Mouse (Mus musculus): ENCODE results near the gene Snap47. TPM values are rescaled to one million over a fixed set of nuclear protein-coding genes. Genes with fewer than 3 reads are reported as not detected.

The Snap47 gene
- polyA plus RNA-seq, 1 experiment, result 14.4 TPM

DNA sequence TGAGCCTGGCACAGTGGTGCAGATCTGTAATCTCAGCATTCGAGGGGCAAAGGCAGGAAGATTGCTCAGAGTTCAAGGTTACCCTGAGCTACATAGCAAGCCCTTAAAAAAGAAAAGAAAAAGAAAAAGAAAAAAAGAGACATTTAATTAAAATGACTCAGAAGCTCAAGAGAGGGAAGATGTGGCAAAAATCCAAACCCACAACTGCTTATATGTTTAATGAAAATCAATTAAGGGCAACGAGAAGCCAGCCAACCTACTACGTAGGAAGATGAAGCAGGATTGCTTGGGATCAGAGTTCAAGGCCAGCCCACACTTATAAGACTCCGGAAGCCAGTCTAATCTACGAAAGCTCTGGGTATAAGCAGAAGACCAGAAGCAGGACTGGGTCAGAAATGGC lies 56.5 kb downstream of the Snap47 start:
- TF ChIP-seq POLR2A (IDR thresholded peaks at IDR 0.05; ENCODE audit: borderline replicate concordance, control insufficient read depth, low read depth, low read length) (no peak), CTCF (IDR thresholded peaks at IDR 0.05; ENCODE audit: control insufficient read depth, insufficient read depth, low read length) (no peak)
- H3K4me1 ChIP-seq (ENCODE audit: control insufficient read depth, insufficient read depth, low read length), result no peaks in the 10 kb centered on the region
- H3K27ac ChIP-seq (ENCODE audit: control insufficient read depth, insufficient read depth, low read depth, low read length, poor library complexity), result no peak overlapping the region
- WGBS, result 58% methylated on average over 5 of the region's 5 CpGs
- H3K4me3 ChIP-seq (replicated peaks; ENCODE audit: control insufficient read depth, low read depth, low read length), result no peak overlapping the region

DNA sequence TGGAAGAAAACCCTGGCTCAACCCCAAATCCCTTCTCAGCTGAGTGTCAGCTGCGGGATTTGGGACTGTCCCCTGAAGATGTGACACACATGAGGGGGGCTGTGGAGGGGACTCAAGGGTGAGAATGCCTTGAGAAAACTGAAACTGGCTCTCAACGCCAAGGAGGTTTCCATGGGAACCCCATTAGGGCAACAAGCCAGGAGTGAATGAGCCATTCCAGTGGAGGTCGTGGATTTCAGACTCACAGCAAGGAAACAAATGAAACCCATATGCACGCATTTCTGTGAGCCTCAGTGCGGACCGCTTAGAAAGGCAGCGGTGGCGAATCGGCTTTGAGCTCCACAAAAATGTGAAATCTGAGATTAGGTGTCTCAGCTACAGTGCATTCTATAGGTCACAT lies 57.4 kb downstream of the Snap47 start:
- TF ChIP-seq POLR2A (IDR thresholded peaks at IDR 0.05; ENCODE audit: borderline replicate concordance, control insufficient read depth, low read depth, low read length) (no peak), CTCF (IDR thresholded peaks at IDR 0.05; ENCODE audit: control insufficient read depth, insufficient read depth, low read length) (no peak)
- H3K4me1 ChIP-seq (ENCODE audit: control insufficient read depth, insufficient read depth, low read length), result no peaks in the 10 kb centered on the region
- no peak overlapping the region for H3K27ac ChIP-seq (ENCODE audit: control insufficient read depth, insufficient read depth, low read depth, low read length, poor library complexity)
- 75% methylated on average over 9 of the region's 9 CpGs for WGBS
- H3K4me3 ChIP-seq (replicated peaks; ENCODE audit: control insufficient read depth, low read depth, low read length), result no peak overlapping the region

DNA sequence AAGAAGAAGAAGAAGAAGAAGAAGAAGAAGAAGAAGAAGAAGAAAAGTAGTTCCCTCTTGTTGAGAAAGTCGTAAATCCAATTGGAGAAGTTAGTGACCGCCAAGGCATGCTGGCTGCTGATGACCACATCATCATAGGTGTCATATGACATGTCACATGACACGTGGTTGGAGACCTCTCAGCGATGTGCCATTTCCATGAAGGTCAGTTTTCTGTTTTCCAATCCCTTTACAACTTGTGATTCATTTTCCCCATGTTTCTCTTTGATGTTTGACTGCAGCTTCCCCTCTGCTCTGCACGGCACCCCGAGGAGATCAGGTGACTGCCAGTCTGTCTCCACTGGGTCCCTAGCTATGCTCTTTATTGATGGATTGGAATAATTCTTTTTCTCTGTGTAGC lies 58.7 kb downstream of the Snap47 start:
- TF ChIP-seq POLR2A (IDR thresholded peaks at IDR 0.05; ENCODE audit: borderline replicate concordance, control insufficient read depth, low read depth, low read length) (no peak), CTCF (IDR thresholded peaks at IDR 0.05; ENCODE audit: control insufficient read depth, insufficient read depth, low read length) (no peak)
- Histone ChIP-seq H3K4me3 (replicated peaks; ENCODE audit: control insufficient read depth, low read depth, low read length) (no peak overlapping the region), H3K4me1 (ENCODE audit: control insufficient read depth, insufficient read depth, low read length) (no peaks in the 10 kb centered on the region), H3K27ac (ENCODE audit: control insufficient read depth, insufficient read depth, low read depth, low read length, poor library complexity) (no peak overlapping the region)
- WGBS, result 23% methylated on average over 6 of the region's 6 CpGs

DNA sequence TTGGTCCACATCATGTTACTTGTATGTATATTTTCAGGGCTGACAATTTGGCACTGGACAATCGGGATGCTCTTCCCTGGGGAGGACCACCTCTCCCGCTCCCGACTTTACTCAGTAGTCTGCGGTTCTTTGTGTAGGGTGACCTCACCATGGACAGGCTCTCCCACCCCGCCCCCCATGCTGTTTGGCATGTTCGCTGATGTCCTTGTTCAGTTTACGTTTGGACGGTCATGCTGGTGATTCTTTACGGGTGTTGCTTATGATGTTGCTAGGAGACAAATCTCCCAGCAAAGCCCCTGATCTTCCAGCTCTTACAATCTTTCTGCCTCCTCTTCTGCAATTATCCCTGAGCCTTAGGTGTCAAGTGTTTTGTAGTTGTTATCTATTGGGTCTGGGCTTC lies 60.5 kb downstream of the Snap47 start:
- Histone ChIP-seq H3K27ac (ENCODE audit: control insufficient read depth, insufficient read depth, low read depth, low read length, poor library complexity) (no peak overlapping the region), H3K4me1 (ENCODE audit: control insufficient read depth, insufficient read depth, low read length) (no peaks in the 10 kb centered on the region), H3K4me3 (replicated peaks; ENCODE audit: control insufficient read depth, low read depth, low read length) (no peak overlapping the region)
- 94% methylated on average over 9 of the region's 9 CpGs for WGBS
- TF ChIP-seq POLR2A (IDR thresholded peaks at IDR 0.05; ENCODE audit: borderline replicate concordance, control insufficient read depth, low read depth, low read length) (no peak), CTCF (IDR thresholded peaks at IDR 0.05; ENCODE audit: control insufficient read depth, insufficient read depth, low read length) (no peak)

DNA sequence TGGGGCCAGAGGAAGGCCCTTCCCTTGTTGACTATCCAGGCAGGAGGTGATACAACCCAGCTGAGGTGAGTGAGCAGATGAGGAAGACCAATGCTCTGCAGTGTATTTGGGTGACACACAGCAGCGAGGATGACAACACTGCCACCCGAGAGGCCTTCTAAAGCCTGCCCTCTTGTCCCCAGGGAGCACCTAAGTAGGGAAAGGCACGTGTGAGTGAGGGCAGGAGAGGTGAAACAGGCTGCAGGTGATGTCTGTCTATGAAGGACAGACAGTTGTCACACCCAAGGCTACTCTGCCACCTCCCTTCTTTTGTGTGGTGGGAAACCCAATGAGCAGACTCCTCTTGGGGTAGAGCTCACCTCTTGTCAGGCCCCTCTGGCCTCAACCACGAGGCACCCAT lies 61.4 kb downstream of the Snap47 start:
- TF ChIP-seq POLR2A (IDR thresholded peaks at IDR 0.05; ENCODE audit: borderline replicate concordance, control insufficient read depth, low read depth, low read length) (no peak), CTCF (IDR thresholded peaks at IDR 0.05; ENCODE audit: control insufficient read depth, insufficient read depth, low read length) (no peak)
- no peak overlapping the region for H3K4me3 ChIP-seq (replicated peaks; ENCODE audit: control insufficient read depth, low read depth, low read length)
- H3K4me1 ChIP-seq (ENCODE audit: control insufficient read depth, insufficient read depth, low read length), result no peaks in the 10 kb centered on the region
- H3K27ac ChIP-seq (ENCODE audit: control insufficient read depth, insufficient read depth, low read depth, low read length, poor library complexity), result no peak overlapping the region
- 59% methylated on average over 4 of the region's 4 CpGs for WGBS

DNA sequence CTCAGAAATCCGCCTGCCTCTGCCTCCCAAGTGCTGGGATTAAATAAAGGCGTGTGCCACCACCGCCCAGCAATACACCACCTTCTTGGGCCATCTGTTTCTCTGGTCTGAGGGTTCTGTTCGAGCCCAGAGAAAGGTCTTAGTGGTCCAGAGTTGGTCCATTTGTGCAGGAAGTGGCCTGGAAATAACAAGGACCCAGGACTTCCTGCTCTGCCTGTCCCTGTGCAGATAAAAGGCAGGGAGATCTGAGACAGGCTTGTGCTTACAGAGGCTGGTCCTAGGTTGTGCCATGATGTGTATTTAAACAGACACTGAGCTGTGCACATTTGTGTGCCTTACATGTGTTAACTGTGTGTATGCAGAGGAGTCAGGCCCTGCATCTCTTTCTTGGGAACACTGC lies 62.2 kb downstream of the Snap47 start:
- Histone ChIP-seq H3K4me3 (replicated peaks; ENCODE audit: control insufficient read depth, low read depth, low read length) (no peak overlapping the region), H3K27ac (ENCODE audit: control insufficient read depth, insufficient read depth, low read depth, low read length, poor library complexity) (no peak overlapping the region), H3K4me1 (ENCODE audit: control insufficient read depth, insufficient read depth, low read length) (no peaks in the 10 kb centered on the region)
- 53% methylated on average over 4 of the region's 4 CpGs for WGBS
- TF ChIP-seq CTCF (IDR thresholded peaks at IDR 0.05; ENCODE audit: control insufficient read depth, insufficient read depth, low read length) (no peak), POLR2A (IDR thresholded peaks at IDR 0.05; ENCODE audit: borderline replicate concordance, control insufficient read depth, low read depth, low read length) (no peak)

DNA sequence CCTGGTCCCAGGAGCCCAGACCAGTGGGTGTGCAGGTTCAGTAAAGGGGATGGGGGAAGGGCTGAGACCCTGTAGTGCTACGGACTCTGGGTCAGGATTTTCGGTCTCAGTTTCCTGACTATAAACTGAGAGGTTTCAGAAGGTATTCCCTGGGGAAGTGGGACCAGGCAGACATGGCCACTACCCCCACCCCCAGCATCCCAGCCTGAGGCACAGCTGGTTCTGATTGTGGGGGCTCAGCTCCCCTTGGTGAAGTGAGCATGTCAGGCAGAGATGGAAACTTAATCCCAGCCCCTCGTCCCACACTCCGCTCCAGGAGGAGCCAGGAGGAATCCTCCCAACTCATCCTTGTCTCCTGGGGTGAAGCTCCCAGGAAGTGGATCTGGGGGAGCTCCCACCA lies 63.5 kb downstream of the Snap47 start:
- TF ChIP-seq POLR2A (IDR thresholded peaks at IDR 0.05; ENCODE audit: borderline replicate concordance, control insufficient read depth, low read depth, low read length) (no peak), CTCF (IDR thresholded peaks at IDR 0.05; ENCODE audit: control insufficient read depth, insufficient read depth, low read length) (no peak)
- no peaks in the 10 kb centered on the region for H3K4me1 ChIP-seq (ENCODE audit: control insufficient read depth, insufficient read depth, low read length)
- 73% methylated on average over 4 of the region's 4 CpGs for WGBS
- H3K4me3 ChIP-seq (replicated peaks; ENCODE audit: control insufficient read depth, low read depth, low read length), result no peak overlapping the region
- H3K27ac ChIP-seq (ENCODE audit: control insufficient read depth, insufficient read depth, low read depth, low read length, poor library complexity), result no peak overlapping the region

DNA sequence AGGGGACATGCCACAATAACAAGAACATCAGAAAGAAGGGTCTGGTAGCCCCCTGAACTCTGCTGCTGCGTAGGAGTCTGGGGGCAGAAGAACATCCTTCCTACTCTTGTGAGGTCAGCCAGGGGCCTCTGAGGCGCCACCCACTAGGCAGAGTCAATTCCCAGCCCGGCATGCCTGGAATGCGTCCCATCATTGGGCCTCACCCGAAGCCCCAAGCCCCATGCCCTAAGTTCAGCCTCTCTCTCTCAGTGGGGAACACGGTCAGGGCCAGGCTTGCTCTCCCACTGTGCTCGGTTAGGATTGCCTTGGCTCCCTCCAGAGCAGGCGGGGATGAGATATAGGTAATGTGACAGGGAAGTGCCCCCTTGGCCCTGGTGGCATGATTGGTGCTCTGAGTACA lies 65.9 kb downstream of the Snap47 start:
- H3K4me1 ChIP-seq (ENCODE audit: control insufficient read depth, insufficient read depth, low read length), result no peaks in the 10 kb centered on the region
- H3K27ac ChIP-seq (ENCODE audit: control insufficient read depth, insufficient read depth, low read depth, low read length, poor library complexity), result no peak overlapping the region
- 68% methylated on average over 8 of the region's 8 CpGs for WGBS
- no peak for TF ChIP-seq CTCF (IDR thresholded peaks at IDR 0.05; ENCODE audit: control insufficient read depth, insufficient read depth, low read length)
- TF ChIP-seq POLR2A (IDR thresholded peaks at IDR 0.05; ENCODE audit: borderline replicate concordance, control insufficient read depth, low read depth, low read length), result no peak
- no peak overlapping the region for H3K4me3 ChIP-seq (replicated peaks; ENCODE audit: control insufficient read depth, low read depth, low read length)

DNA sequence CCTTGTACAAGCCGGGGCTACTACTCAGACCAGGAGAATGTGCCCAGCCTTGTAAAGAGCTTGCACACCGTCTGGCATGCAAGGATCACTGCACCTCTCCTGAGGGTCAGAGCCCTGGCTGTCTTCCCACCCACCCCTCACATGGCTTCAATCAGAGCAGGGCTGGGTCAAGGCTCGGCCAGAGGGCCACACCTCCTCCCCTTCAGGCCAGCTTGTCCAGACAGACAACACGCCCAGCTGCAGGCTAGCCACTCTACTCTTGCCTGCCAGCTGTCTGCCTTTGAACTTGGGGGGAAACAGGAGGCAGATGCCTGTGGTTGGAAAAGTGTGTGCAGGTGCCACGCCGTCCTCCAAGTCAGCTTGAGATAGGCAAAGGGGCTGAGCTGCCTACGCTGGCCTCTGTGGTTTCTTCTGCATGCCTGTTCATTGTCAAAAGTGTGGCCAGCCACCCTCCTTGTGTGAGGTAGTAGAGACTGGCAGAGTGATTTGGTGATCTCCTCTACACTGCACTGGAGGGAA lies 66.5 kb downstream of the Snap47 start:
- WGBS, result 21% methylated on average over 7 of the region's 7 CpGs
- TF ChIP-seq CTCF (IDR thresholded peaks at IDR 0.05; ENCODE audit: control insufficient read depth, insufficient read depth, low read length) (no peak), POLR2A (IDR thresholded peaks at IDR 0.05; ENCODE audit: borderline replicate concordance, control insufficient read depth, low read depth, low read length) (no peak)
- Histone ChIP-seq H3K27ac (ENCODE audit: control insufficient read depth, insufficient read depth, low read depth, low read length, poor library complexity) (no peak overlapping the region), H3K4me1 (ENCODE audit: control insufficient read depth, insufficient read depth, low read length) (no peaks in the 10 kb centered on the region), H3K4me3 (replicated peaks; ENCODE audit: control insufficient read depth, low read depth, low read length) (no peak overlapping the region)
